Mouse (Mus musculus) bone marrow, adult 2 months (tissue): ENCODE measurements around the gene Dnajc30.

Source experiments
- CTCF ChIP-seq: fragments of 200-500 bp; IDR thresholded peaks from 2 replicates; pipeline ENCODE4 v1.5.1; 2011; ENCODE audit warnings: low read length, control low read depth; ENCODE audit not compliant: control insufficient read depth, insufficient read depth
- POLR2A ChIP-seq: fragments of 200-500 bp; IDR thresholded peaks from 2 replicates; pipeline ENCODE4 v1.6.1; 2011; ENCODE audit warnings: low read depth, mild to moderate bottlenecking, control low read depth, low read length, borderline replicate concordance; ENCODE audit not compliant: control insufficient read depth

- TF ChIP-seq CTCF (no peak), POLR2A (no peak)
Observed at GRCm38 (mm10) chr5:135100981-135101380, 37.0 kb downstream of the Dnajc30 start.
